Mouse (Mus musculus) ES-E14 (cell line): ENCODE results near the gene Gm10271. TPM values are rescaled to one million over a fixed set of nuclear protein-coding genes. Genes with fewer than 3 reads are reported as not detected.

ENCODE experiments used
- DNase-seq: peaks from one replicate; pipeline ENCODE4 v3.0.0-alpha.2; 2013; ENCODE audit warnings: low read depth, low spot score
- H3K27ac ChIP-seq: 2 replicates; pipeline ENCODE4 v1.5.1; 2012; ENCODE audit warnings: low read depth, mild to moderate bottlenecking, low read length, moderate library complexity, mixed read lengths; ENCODE audit not compliant: poor library complexity, insufficient read depth, severe bottlenecking
- H3K36me3 ChIP-seq: 2 replicates; pipeline ENCODE4 v1.6.1; 2012; ENCODE audit warnings: mild to moderate bottlenecking, low read length, moderate library complexity, mixed read lengths; ENCODE audit not compliant: control insufficient read depth, poor library complexity, insufficient read depth, severe bottlenecking
- H3K4me1 ChIP-seq, 2 experiments: fragments of 150-350 bp in 1 of 2; sonication (generic) in 1 of 2; 2 replicates each; pipeline ENCODE4 v1.6.1; 2012; ENCODE audit warnings: low read length in 2 of 2, mild to moderate bottlenecking in 1 of 2, mixed read lengths in 1 of 2; ENCODE audit not compliant: control insufficient read depth in 2 of 2, insufficient read depth in 2 of 2, poor library complexity in 1 of 2
- H3K4me3 ChIP-seq, 2 experiments: fragments of 150-350 bp in 1 of 2; sonication (generic) in 1 of 2; 2 replicates each; pipeline ENCODE4 v1.5.1; 2012; ENCODE audit warnings: low read length in 2 of 2, low read depth in 1 of 2, mild to moderate bottlenecking in 1 of 2, mixed read lengths in 1 of 2; ENCODE audit not compliant: insufficient read depth in 1 of 2, poor library complexity in 1 of 2, severe bottlenecking in 1 of 2
- H3K9ac ChIP-seq: 2 replicates; pipeline ENCODE4 v1.6.1; 2012; ENCODE audit warnings: low read depth, mild to moderate bottlenecking, low read length, mixed read lengths; ENCODE audit not compliant: poor library complexity, insufficient read depth, severe bottlenecking
- H3K9me3 ChIP-seq: fragments of 150-350 bp; sonication (generic); 2 replicates; pipeline ENCODE4 v1.6.1; 2012; ENCODE audit warnings: low read depth, mild to moderate bottlenecking, low read length; ENCODE audit not compliant: control insufficient read depth, insufficient read depth
- CHD2 ChIP-seq: IDR thresholded peaks from 2 replicates; pipeline ENCODE4 v1.6.1; 2014; ENCODE audit warnings: mild to moderate bottlenecking, low read depth, low read length, inconsistent platforms
- HCFC1 ChIP-seq: IDR thresholded peaks from 2 replicates; pipeline ENCODE4 v1.6.1; 2012; ENCODE audit warnings: low read length, inconsistent platforms, borderline replicate concordance; ENCODE audit not compliant: insufficient read depth
- MAFK ChIP-seq: IDR thresholded peaks from 2 replicates; pipeline ENCODE4 v1.6.1; 2014; ENCODE audit warnings: mild to moderate bottlenecking, low read depth, low read length, inconsistent platforms; ENCODE audit not compliant: insufficient read depth
- ZC3H11A ChIP-seq: IDR thresholded peaks from 2 replicates; pipeline ENCODE4 v1.6.1; 2012; ENCODE audit warnings: low read depth, mild to moderate bottlenecking, inconsistent platforms, low read length, borderline replicate concordance
- ZNF384 ChIP-seq: IDR thresholded peaks from 2 replicates; pipeline ENCODE4 v1.6.1; 2012; ENCODE audit warnings: low read depth, low read length, inconsistent platforms
- in situ Hi-C, 2 experiments: fragments of 600-800 bp; cut with MboI; formaldehyde crosslinking; loops; one replicate each; pipeline ENCODE4 v1.15.1; 2025; ENCODE audit warnings: low sequenced_read_pairs in 2 of 2, inconsistent platforms in 1 of 2; ENCODE audit not compliant: unreplicated experiment in 2 of 2
- total RNA-seq: library from RNA; depleted of rRNA; stranded (reverse); fragments of 300-350 nt; gene quantifications from 2 replicates; pipeline ENCODE4 v1.2.3, GENCODE M21; 2012

The Gm10271 gene
- total RNA-seq, 1 experiment, result not detected

DNA sequence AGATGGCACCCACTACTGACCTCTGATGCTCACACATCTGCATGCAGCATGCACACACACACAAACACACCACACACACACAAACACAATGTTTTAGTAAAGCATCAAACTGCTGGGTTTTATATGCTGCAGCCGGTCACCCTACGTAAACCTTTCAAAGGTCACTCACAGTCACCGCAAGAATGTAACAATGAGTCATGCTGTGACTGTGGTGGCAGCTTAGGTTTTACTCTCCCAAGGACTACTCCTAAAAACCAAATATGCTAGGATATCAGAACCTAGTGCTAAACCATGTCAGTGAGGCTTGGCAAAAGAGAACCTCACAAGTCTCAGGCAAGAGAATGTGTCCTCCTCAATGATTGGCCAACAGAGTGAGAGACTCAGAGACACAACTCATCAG is 43.6 kb downstream of the Gm10271 start:
- H3K4me1 ChIP-seq, result peaks cover 2 to 6% of the 10 kb centered on the region in 2 experiments; a peak in 3 of 4 replicates
- no peak overlapping the region for H3K27ac ChIP-seq
- H3K4me3 ChIP-seq, result no peak overlapping the region
- in situ Hi-C loops, result no loop called here
- H3K9ac ChIP-seq, result no peak overlapping the region
- peaks cover 27% of the 10 kb centered on the region for H3K36me3 ChIP-seq
- no peaks in the 10 kb centered on the region for H3K9me3 ChIP-seq
- no peak for DNase-seq
- no peak for TF ChIP-seq CHD2
- TF ChIP-seq HCFC1, result no peak
- no peak for TF ChIP-seq ZC3H11A
- no peak for TF ChIP-seq MAFK
- TF ChIP-seq ZNF384, result no peak

DNA sequence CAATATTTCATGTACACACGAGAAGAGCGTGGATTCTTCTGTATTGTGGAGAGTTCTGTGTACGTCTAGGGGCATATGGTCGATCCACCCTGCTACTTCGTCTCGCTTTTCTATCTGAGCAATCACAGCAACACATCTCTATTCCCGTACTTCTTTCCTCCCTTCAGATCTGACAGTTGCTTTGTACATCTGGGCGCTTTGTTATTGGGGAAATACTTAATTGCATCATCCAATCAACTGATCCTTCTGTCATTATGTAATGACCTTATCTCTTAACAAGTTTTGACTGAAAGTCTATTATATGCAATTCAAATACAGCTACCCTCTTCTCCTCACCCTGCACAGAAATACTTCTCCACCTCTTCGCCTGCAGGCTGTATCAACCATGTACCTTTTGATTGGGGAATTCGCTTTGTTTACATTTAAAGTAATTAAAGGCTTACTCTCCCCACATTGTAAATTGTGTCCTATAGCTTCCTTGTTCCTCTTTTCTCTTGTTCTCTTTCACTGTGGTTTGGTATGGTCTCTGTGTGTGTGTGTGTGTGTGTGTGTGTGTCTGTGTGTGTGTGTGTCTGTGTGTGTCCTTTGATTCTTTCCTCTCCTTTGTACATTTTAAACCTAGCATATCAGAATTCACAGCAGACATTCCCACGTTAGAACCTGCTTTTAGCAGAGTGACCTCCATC is 45.8 kb downstream of the Gm10271 start:
- Histone ChIP-seq H3K9ac (no peak overlapping the region), H3K36me3 (peaks cover 30% of the 10 kb centered on the region), H3K4me3 (no peak overlapping the region), H3K4me1 (peaks cover 2 to 18% of the 10 kb centered on the region in 2 experiments; a peak in 3 of 4 replicates), H3K27ac (no peak overlapping the region), H3K9me3 (no peaks in the 10 kb centered on the region)
- in situ Hi-C loops, result no loop called here
- DNase-seq, result no peak
- TF ChIP-seq MAFK (no peak), CHD2 (no peak), HCFC1 (no peak), ZNF384 (no peak)

DNA sequence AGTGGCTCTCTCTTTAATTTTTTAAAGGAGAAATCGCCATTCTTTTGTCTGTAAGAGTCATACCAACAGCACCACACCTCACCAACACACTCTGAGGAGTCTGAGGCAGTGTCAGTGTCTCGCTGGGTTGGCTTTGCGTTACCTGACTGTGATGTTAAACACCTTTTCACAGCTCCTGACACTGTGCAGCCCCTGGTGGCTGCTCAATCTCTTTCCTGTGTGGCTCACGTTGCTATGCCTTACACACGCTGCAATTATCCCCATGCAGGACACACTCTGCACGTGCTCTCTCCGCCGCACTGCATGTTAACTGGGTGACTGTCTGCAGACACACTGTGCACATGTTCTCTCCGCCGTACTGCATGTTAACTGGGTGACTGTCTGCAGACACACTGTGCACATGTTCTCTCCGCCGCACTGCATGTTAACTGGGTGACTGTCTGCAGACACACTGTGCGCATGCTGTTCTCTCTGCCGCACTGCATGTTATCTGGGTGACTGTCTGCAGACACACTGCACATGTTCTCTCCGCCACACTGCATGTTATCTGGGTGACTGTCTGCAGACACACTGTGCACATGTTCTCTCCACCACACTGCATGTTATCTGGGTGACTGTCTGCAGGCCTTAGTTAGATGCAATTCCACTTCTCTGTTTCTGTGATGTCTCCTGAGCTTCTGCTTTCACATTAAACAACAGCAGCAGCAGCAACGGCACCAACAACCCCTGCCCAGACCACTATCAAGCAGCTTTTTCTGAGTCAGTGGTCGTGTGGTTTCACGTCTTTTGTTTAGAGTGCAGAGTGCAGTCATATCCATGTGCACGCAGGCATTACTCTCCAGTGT is 48.5 kb downstream of the Gm10271 start:
- in situ Hi-C loops, result no loop called here
- no peaks in the 10 kb centered on the region for H3K9me3 ChIP-seq
- TF ChIP-seq MAFK (no peak), ZNF384 (no peak), HCFC1 (no peak), ZC3H11A (no peak), CHD2 (no peak)
- no peak overlapping the region for H3K27ac ChIP-seq
- H3K4me3 ChIP-seq, result no peak overlapping the region
- peaks cover 29% of the 10 kb centered on the region for H3K36me3 ChIP-seq
- no peak for DNase-seq
- H3K9ac ChIP-seq, result no peak overlapping the region
- peaks cover 0 to 18% of the 10 kb centered on the region in 2 experiments; a peak in 2 of 4 replicates for H3K4me1 ChIP-seq

GRCm38 (mm10) chr10:116922161-116922560 is 50.2 kb downstream of the Gm10271 start:
- peaks cover 0 to 18% of the 10 kb centered on the region in 2 experiments; a peak in 2 of 4 replicates for H3K4me1 ChIP-seq
- no peak overlapping the region for H3K27ac ChIP-seq
- DNase-seq, result no peak
- TF ChIP-seq ZC3H11A (no peak), CHD2 (no peak), ZNF384 (no peak), MAFK (no peak), HCFC1 (no peak)
- H3K9me3 ChIP-seq, result no peaks in the 10 kb centered on the region
- peaks cover 30% of the 10 kb centered on the region for H3K36me3 ChIP-seq
- in situ Hi-C loops, result no loop called here
- no peak overlapping the region for H3K4me3 ChIP-seq
- H3K9ac ChIP-seq, result no peak overlapping the region
